Mouse (Mus musculus) hindbrain, embryonic 12.5 days (tissue): ENCODE measurements around the gene Apbb1. TPM values are rescaled to one million over a fixed set of nuclear protein-coding genes. Genes with fewer than 3 reads are reported as not detected.
A peak's percentile ranks its signal among the peaks of the same experiment; 100 is the strongest.

Experiments used
- ATAC-seq: fragments of 200-750 bp; cut with Nextera tagmentation; 2 replicates; pipeline ENCODE4 v1.8.0; 2017; ENCODE audit warnings: moderate TSS enrichment; ENCODE audit not compliant: low FRiP score
- H3K27ac ChIP-seq: fragments of 300-500 bp; sonication (generic); 2 replicates; pipeline ENCODE4 v1.5.1; 2016; ENCODE audit warnings: mild to moderate bottlenecking
- H3K27me3 ChIP-seq: fragments of 300-500 bp; sonication (generic); 2 replicates; pipeline ENCODE4 v1.6.1; 2016; ENCODE audit warnings: mild to moderate bottlenecking
- H3K36me3 ChIP-seq: fragments of 300-500 bp; sonication (generic); 2 replicates; pipeline ENCODE4 v1.6.1; 2016; ENCODE audit warnings: mild to moderate bottlenecking
- H3K4me1 ChIP-seq: fragments of 300-500 bp; sonication (generic); 2 replicates; pipeline ENCODE4 v1.6.1; 2016
- H3K4me2 ChIP-seq: fragments of 300-500 bp; sonication (generic); replicated peaks from 2 replicates; pipeline ENCODE4 v1.6.1; 2016; ENCODE audit warnings: mild to moderate bottlenecking
- H3K4me3 ChIP-seq: fragments of 300-500 bp; sonication (generic); 2 replicates; pipeline ENCODE4 v1.5.1; 2016; ENCODE audit warnings: mild to moderate bottlenecking
- H3K9ac ChIP-seq: fragments of 300-500 bp; sonication (generic); 2 replicates; pipeline ENCODE4 v1.6.1; 2016; ENCODE audit warnings: mild to moderate bottlenecking, moderate library complexity
- H3K9me3 ChIP-seq: fragments of 300-500 bp; sonication (generic); replicated peaks from 2 replicates; pipeline ENCODE4 v1.6.1; 2016; ENCODE audit warnings: mild to moderate bottlenecking
- WGBS: fragments of 180-500 bp; shearing (Covaris S2); methylation state at CpG from one replicate; pipeline ENCODE4 v1.1.7; 2016; 5-methylcytosine and 5-hydroxymethylcytosine counted together
- polyA plus RNA-seq: library from polyadenylated mRNA; unstranded; fragments of >200 nt; fragmentation: Nextera tagmentation; extraction: Ambion mirVana; gene quantifications from 2 replicates; pipeline ENCODE4 v1.2.1, GENCODE M21; 2016

The Apbb1 gene
- polyA plus RNA-seq, 1 experiment from 2014 or later = 170 TPM

- H3K27ac ChIP-seq = no peak overlapping the region
- H3K27me3 ChIP-seq = no peaks in the 10 kb centered on the region
- no peak overlapping the region for H3K4me3 ChIP-seq
- WGBS = 13% methylated on average over 5 of the region's 5 CpGs
- H3K4me2 ChIP-seq = no peak overlapping the region
- H3K9me3 ChIP-seq = no peaks in the 10 kb centered on the region
- H3K4me1 ChIP-seq = peaks cover 5% of the 10 kb centered on the region
- ATAC-seq = peak; percentile 40; the same call in 1 of the 2 replicates
- H3K36me3 ChIP-seq = no peaks in the 10 kb centered on the region
- no peak overlapping the region for H3K9ac ChIP-seq
Measured at GRCm38 (mm10) chr7:105515178-105515577, 66.3 kb downstream of the Apbb1 start.

- Histone ChIP-seq H3K27ac (no peak overlapping the region), H3K4me2 (no peak overlapping the region), H3K9me3 (no peaks in the 10 kb centered on the region), H3K36me3 (no peaks in the 10 kb centered on the region), H3K4me1 (peaks cover 5% of the 10 kb centered on the region), H3K4me3 (no peak overlapping the region), H3K9ac (no peak overlapping the region), H3K27me3 (no peaks in the 10 kb centered on the region)
- 53% methylated on average over 5 of the region's 5 CpGs for WGBS
- ATAC-seq = peak; percentile 47
Measured at GRCm38 (mm10) chr7:105514561-105514960, 66.9 kb downstream of the Apbb1 start.

- Histone ChIP-seq H3K4me3 (no peak overlapping the region), H3K4me2 (no peak overlapping the region), H3K36me3 (no peaks in the 10 kb centered on the region), H3K9ac (no peak overlapping the region), H3K27ac (no peak overlapping the region), H3K27me3 (no peaks in the 10 kb centered on the region), H3K9me3 (no peaks in the 10 kb centered on the region), H3K4me1 (peaks cover 5% of the 10 kb centered on the region)
- peak; percentile 59; the same call in 1 of the 2 replicates for ATAC-seq
- WGBS = 63% methylated on average over 5 of the region's 5 CpGs
Measured at GRCm38 (mm10) chr7:105513845-105514291, 67.6 kb downstream of the Apbb1 start.

- peaks cover 4% of the 10 kb centered on the region for H3K4me1 ChIP-seq
- H3K36me3 ChIP-seq = no peaks in the 10 kb centered on the region
- ATAC-seq = no peak
- H3K9ac ChIP-seq = no peak overlapping the region
- no peak overlapping the region for H3K4me2 ChIP-seq
- 81% methylated on average over 5 of the region's 5 CpGs for WGBS
- H3K4me3 ChIP-seq = no peak overlapping the region
- no peaks in the 10 kb centered on the region for H3K27me3 ChIP-seq
- no peaks in the 10 kb centered on the region for H3K9me3 ChIP-seq
- H3K27ac ChIP-seq = no peak overlapping the region
Measured at GRCm38 (mm10) chr7:105510143-105510542, 71.3 kb downstream of the Apbb1 start.

Other genes with a start within 250 kb of the Apbb1 start
- not detected in 2 replicates for gene Olfr690, start 247.5 kb downstream of the Apbb1 start, polyA plus RNA-seq
- 0.13 and 0.22 TPM in 2 replicates for gene Olfr691, start 239.4 kb downstream of the Apbb1 start, polyA plus RNA-seq
- gene Olfr692, start 213.4 kb downstream of the Apbb1 start, polyA plus RNA-seq = not detected in 2 replicates
- not detected in 2 replicates for gene Gm5901, start 206.6 kb downstream of the Apbb1 start, polyA plus RNA-seq
- 41.6 and 44.7 TPM in 2 replicates for gene Fam160a2, start 181.6 kb downstream of the Apbb1 start, polyA plus RNA-seq
- gene Cnga4, start 177.1 kb downstream of the Apbb1 start, polyA plus RNA-seq = 0.19 TPM in 1 of 2 replicates, not detected in the other
- 0.46 and 0.92 TPM in 2 replicates for gene Cckbr, start 155.9 kb downstream of the Apbb1 start, polyA plus RNA-seq
- gene Cavin3, start 99.4 kb downstream of the Apbb1 start, polyA plus RNA-seq = 37.4 and 41.0 TPM in 2 replicates
- 56.2 and 57.7 TPM in 2 replicates for gene Smpd1, start 27.3 kb downstream of the Apbb1 start, polyA plus RNA-seq
- 0.21 and 0.27 TPM in 2 replicates for gene Hpx, start 18.5 kb upstream of the Apbb1 start, polyA plus RNA-seq
- 62.7 and 63.6 TPM in 2 replicates for gene Trim3, start 51.9 kb upstream of the Apbb1 start, polyA plus RNA-seq
- 127 and 151 TPM in 2 replicates for gene Timm10b, start 58.4 kb upstream of the Apbb1 start, polyA plus RNA-seq
- gene Arfip2, start 58.8 kb upstream of the Apbb1 start, polyA plus RNA-seq = 75.3 and 82.1 TPM in 2 replicates
- 9.3 and 11.3 TPM in 2 replicates for gene Gm45799, start 58.9 kb upstream of the Apbb1 start, polyA plus RNA-seq
- 1.2 and 1.3 TPM in 2 replicates for gene Dnhd1, start 69.2 kb upstream of the Apbb1 start, polyA plus RNA-seq
- gene Ilk, start 154.9 kb upstream of the Apbb1 start, polyA plus RNA-seq = 216 and 226 TPM in 2 replicates
- gene Rrp8, start 155.7 kb upstream of the Apbb1 start, polyA plus RNA-seq = 32.7 and 36.6 TPM in 2 replicates
- 146 and 171 TPM in 2 replicates for gene Taf10, start 162.7 kb upstream of the Apbb1 start, polyA plus RNA-seq
- 47.4 and 49.5 TPM in 2 replicates for gene Tpp1, start 170.6 kb upstream of the Apbb1 start, polyA plus RNA-seq
- 26.9 and 28.6 TPM in 2 replicates for gene Dchs1, start 206.0 kb upstream of the Apbb1 start, polyA plus RNA-seq
- 218 and 251 TPM in 2 replicates for gene Mrpl17, start 229.4 kb upstream of the Apbb1 start, polyA plus RNA-seq